Mouse (Mus musculus) spleen, postnatal 36 days (tissue): ENCODE results near the gene Rnf123.

Source experiments
- DNase-seq, 2 experiments: peaks; one replicate each; pipeline ENCODE4 v3.0.0; 2022; ENCODE audit warnings: low spot score in 2 of 2, mixed read lengths in 1 of 2

Gene Rnf123

GRCm38 (mm10) chr9:108062142-108062541 lies 21.0 kb downstream of the Rnf123 start:
- DNase-seq: no peak

DNA sequence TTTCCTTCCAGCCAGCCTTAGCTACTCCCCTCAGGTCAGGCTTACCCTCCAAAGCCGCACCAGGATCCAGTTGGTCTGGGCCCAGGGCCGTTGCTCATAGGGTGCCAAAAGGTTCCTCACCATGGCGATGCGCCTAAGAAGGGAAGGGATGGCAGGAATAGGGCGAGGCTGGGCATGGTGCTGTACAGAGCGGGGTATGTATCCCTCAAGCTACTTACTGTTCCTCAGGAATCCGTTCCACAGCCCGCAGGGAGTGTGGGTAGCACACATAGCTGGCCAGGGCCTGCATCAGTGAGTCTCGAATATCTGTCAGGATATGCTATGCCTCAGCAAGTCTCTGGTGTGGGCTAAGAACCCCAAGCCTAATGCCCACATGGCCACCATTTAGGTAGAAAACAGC lies 24.9 kb downstream of the Rnf123 start:
- DNase-seq: no peak

DNA sequence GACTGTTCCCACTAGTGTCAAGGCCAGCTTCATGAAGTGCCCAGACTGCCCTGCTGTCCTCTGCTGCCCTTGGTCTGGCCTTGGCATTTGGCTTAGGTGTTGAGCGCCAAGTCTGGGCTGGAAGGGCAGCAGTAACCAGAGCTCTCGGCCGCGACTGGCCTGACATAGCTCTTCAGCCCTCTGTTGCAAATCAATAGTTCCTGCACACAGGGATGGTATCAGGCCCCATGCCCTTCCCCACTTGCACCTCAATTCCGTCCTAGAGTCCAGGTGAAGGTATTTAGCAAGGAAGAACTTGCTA lies 25.9 kb downstream of the Rnf123 start:
- DNase-seq: no peak

DNA sequence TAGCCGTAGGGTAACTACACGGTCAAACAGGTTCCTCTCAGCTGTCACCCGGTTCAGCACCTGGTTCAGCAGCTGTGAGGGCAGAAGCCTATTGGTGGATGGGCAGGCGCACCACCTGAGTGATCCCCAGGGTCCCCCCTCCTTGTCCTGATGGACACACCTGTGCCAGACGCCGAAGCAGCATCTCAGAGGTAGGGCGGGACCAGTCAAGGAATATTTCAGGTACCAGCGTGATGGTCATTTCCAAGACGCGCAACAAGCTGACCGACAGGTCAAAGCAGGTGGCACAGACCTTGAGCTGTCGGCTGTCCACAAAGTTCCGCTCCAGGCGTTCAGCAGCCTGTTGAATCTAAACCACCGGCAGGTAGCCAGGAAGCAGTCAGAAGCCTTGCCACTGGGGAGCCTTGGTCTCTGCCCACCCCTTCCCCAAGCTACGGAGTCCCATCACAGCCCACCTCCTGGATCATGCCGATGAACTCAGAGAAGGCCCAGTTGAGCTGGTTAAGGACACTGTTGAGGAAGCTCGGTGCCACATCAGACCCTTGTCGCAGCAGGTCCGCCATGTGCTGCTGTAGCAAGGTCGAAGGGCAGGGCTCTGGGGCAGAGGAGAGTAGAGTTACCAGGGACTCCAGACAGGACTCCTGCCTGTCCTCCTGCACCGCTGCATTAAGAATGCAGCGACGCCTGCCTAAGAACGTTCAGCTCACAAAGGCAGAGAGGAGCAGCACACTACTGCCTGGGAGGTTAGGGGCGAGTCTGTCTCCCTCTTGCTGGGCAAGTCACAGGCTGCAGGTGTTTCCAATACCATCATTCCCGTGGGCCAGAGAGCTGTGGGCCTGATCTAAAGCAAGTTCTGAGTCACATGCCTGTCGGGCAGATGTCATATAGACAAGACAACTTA lies 26.5 kb downstream of the Rnf123 start:
- no peak for DNase-seq

- no peak for DNase-seq
These were observed 27.4 kb downstream of the Rnf123 start for GRCm38 (mm10) chr9:108055661-108056237.

GRCm38 (mm10) chr9:108055061-108055460 lies 28.1 kb downstream of the Rnf123 start:
- DNase-seq: no peak

- DNase-seq: no peak
These were observed 28.7 kb downstream of the Rnf123 start for GRCm38 (mm10) chr9:108054331-108055040.

DNA sequence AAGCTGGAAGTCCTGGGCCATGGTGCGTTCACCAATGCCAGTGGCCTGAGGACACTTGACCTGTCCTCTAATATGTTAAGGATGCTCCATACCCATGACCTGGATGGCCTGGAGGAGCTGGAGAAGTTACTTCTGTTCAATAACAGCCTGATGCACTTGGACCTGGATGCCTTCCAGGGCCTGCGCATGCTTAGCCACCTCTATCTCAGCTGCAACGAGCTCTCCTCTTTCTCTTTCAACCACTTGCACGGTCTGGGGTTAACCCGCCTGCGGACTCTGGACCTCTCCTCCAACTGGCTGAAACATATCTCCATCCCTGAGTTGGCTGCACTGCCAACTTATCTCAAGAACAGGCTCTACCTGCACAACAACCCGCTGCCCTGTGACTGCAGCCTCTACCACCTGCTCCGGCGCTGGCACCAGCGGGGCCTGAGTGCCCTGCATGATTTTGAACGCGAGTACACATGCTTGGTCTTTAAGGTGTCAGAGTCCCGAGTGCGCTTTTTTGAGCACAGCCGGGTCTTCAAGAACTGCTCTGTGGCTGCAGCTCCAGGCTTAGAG lies 29.4 kb downstream of the Rnf123 start:
- no peak for DNase-seq

DNA sequence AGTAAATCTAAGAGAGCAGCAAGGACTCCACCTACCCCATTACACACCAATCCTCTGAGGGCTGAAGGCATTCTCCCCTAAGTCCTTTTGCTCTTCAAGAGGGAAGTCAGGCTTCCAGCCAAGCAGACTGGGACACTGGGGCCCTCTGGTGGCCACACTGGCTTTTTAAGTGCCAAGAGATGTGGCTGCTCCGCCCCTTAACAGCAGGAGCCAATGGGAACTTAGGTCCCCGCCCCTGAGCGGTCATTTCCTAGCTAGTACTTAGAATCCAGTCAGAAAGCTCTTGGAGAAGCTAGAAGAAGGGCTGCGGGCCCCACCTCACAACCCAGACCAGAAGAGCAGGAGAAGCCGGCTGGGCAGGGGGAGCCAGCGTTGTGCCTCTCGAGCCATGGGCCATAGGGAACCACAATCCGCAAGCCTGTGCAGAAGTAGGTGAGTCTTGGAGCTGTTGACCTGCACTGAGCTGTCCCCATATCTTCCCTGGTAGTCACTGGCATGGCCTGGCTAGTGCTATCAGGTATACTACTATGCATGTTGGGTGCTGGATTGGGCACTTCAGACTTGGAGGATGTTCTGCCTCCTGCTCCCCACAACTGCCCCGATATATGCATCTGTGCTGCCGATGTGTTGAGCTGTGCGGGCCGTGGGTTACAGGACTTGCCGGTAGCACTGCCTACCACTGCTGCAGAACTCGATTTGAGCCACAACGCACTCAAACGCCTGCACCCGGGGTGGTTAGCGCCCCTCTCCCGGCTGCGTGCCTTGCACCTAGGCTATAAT lies 30.1 kb downstream of the Rnf123 start, which contains the start of gene Amigo3:
Gene Amigo3, plus strand, starts transcription at position 275 of the 780 bp plus-strand sequence.
- DNase-seq: peak; percentile 92 to 94

- DNase-seq: no peak
These were observed 30.7 kb downstream of the Rnf123 start for GRCm38 (mm10) chr9:108052411-108052810.

- DNase-seq: no peak
These were observed 31.3 kb downstream of the Rnf123 start for GRCm38 (mm10) chr9:108051931-108052220.

GRCm38 (mm10) chr9:108051184-108051930 lies 31.8 kb downstream of the Rnf123 start:
- DNase-seq: no peak

DNA sequence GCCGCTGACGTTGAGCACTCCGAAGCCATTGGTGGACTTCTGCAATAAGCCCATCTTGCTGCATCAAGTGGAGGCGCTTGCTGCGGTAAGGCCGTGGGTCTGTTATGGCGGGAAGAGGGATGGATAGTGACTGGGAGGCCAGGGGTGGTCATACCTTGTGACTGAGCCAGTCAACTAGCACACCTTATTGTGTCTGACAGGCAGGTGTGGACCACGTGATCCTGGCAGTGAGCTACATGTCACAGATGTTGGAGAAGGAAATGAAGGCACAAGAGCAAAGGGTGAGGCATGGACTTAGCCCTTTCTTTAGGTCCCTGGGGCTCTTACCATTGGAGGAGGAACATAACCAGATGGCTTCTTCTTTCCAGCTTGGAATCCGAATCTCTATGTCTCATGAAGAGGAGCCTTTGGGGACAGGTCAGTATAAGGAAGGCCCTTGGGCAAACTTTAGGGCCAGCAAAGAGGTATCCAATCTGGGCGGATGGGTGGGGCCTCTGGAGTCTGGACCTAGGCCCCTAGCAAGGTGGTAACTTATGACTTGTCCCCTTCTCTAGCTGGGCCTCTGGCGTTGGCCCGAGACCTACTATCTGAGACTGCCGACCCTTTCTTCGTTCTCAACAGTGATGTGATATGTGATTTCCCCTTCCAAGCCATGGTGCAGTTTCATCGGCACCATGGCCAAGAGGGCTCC lies 33.4 kb downstream of the Rnf123 start:
- DNase-seq: no peak

GRCm38 (mm10) chr9:108049016-108049455 lies 34.1 kb downstream of the Rnf123 start, which contains the start of gene Gmppb:
TSS of gene Gmppb (plus strand) at chr9:108049242.
- DNase-seq: peak; percentile 98

- DNase-seq: no peak
These were observed 34.6 kb downstream of the Rnf123 start for GRCm38 (mm10) chr9:108048566-108048955.

GRCm38 (mm10) chr9:108047601-108048565 lies 35.3 kb downstream of the Rnf123 start:
- DNase-seq: no peak

DNA sequence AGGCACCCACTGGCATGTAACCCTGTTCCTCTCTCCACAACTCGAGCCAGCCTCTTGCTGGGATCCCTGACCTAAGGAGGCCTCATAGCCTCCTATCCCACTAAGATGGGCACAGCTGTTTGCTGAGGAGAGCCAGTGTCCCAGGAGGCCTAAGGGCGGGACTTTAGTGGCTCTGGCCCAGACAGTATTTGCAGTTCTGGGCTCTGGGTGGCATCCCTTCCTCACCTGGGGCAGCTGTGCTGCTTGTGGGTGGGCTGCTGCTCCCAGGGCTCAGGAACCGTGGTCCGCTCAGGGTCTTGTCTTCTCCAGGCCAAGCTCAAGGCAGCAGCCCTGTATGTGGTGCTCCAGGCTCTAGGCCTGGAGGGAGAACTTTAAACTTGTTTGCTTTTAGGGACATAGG lies 36.6 kb downstream of the Rnf123 start:
- DNase-seq: no peak

DNA sequence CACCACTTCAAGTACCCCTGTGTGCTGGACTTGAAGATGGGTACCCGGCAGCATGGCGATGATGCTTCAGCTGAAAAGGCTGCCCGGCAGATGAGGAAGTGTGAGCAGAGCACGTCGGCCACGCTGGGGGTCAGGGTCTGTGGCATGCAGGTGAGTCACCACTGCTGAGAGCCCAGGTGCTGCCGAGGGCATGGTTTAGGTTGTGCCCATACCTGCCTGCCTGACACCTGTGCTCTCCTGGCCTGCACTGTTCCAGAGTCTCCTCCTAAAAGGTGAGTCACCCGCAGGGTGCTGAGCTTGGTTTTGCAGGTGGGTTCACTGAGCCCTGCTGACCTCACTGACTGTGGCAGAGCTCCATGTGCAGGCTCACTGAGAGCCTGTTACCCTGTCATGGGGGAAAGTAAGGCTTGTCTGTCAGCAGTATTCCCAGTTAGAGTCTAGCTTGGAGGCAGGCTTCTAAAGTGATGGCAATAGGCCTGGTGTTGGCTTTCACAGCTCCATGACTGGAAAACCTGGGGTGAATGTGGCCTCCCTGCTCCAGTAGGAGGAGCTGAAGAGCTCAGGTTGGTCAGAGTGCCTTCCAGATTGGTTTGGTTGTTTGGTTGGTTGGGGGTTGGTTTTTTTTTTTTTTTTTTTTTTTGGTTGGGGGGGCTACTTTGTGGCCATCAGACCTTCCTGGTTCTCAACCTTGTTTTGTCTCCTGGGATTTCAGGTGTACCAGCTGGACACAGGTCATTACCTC lies 38.2 kb downstream of the Rnf123 start:
- DNase-seq: no peak
